Mouse (Mus musculus): ENCODE measurements around the gene Csf2rb.

DNA sequence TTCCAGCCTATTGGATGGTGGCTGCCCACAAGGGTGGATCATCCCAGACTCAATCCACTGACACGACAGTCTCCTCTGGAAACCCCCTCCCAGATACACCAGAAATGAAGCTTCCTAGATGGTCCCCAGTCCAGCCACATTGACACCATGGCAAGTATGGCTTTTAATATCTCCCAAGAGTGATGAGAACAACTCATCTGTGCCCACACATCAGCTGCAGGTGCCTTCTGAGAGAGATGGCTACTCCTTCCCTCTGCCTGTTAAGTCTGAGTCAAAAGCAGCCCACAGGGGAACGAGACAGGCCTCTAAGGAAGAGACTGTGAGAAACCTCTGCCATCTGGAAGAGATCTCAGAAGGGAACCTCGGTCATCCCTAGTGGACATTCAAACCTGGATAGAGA lies 42.3 kb downstream of the Csf2rb start:
- TF ChIP-seq CTCF (IDR thresholded peaks at IDR 0.05) (no peak), EP300 (IDR thresholded peaks at IDR 0.05) (no peak)

Measured in lung, postnatal 0 days (tissue).